Comparison of ENCODE assay signal across 9 mouse cellular contexts in the genomic region with DNA sequence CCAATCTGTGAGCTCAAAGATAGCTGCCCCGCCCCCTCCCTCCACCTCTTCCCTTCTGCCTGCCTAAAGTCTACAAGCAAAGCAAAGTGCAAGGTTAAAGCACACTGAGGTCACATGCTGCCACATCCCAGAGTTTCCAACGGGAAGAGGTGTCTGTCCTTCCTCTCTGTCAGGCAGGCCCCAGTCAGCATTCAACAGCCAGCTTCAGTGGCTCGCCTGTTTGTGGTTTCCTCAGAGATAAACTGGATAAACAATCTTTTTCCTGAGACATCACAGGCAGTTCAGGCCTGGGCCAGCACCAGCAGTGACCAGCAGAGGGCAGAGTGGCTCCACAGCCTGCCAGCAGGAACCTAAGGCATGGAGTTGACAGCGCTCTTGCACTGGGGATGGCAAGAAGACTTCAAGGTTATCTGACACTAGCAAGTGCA. TPM values are rescaled to one million over a fixed set of nuclear protein-coding genes. Genes with fewer than 3 reads are reported as not detected.
DNase-seq lines count a peak whose midpoint lies in the region; ATAC-seq and TF ChIP-seq lines count a peak whose summit lies in the region.
"Had no signal": no experiment of that assay in that cellular context is flagged by ENCODE, and none has a peak within 500 bp of the region (broad histone marks: within the 10 kb centered on the region; RNA-seq: fewer than 3 reads in every experiment).

No protein-coding gene starts in this region.

- ATAC-seq in forebrain, embryonic 11.5 days (replicated peaks; ENCODE audit: low FRiP score), result peak; percentile 65; the same call in 1 of the 2 replicates
- ATAC-seq in heart, embryonic 15.5 days (replicated peaks; ENCODE audit: insufficient number of reproducible peaks, insufficient read depth, low FRiP score, low read depth), result peak; percentile 82
- ATAC-seq in liver, embryonic 13.5 days (ENCODE audit: low read depth), result peak; percentile 90
- ATAC-seq in stomach, embryonic 15.5 days (ENCODE audit: insufficient read depth, low FRiP score, low read depth), result peak; percentile 64; the same call in 1 of the 2 replicates

- DNase-seq in CD4-positive, CD25-positive, alpha-beta regulatory T cell, adult 2 months (ENCODE audit: low read depth, low spot score), result peak; percentile 88
- DNase-seq in brain, embryonic 14.5 days (ENCODE audit: low read depth), result peak; percentile 86
- peak; percentile 84 for DNase-seq in forebrain, embryonic 11.5 days (ENCODE audit: low spot score)
- peak; percentile 89 for DNase-seq in kidney, postnatal 14 days
- DNase-seq in liver, embryonic 13.5 days, result peak; percentile 77
- DNase-seq in neural tube, embryonic 10.5 days (ENCODE audit: extremely low spot score, low spot score), result peak; percentile 72

- TF ChIP-seq POLR2A in brain, embryonic 14.5 days (IDR thresholded peaks at IDR 0.05; ENCODE audit: borderline replicate concordance, extremely low read depth, insufficient read depth, insufficient read length, poor library complexity, severe bottlenecking), result no peak

- H3K4me2 ChIP-seq in forebrain, embryonic 11.5 days (ENCODE audit: low read depth, low read length, severe bottlenecking), result no peak overlapping the region
- H3K4me2 ChIP-seq in heart, embryonic 15.5 days, result no peak overlapping the region
- H3K4me2 ChIP-seq in liver, embryonic 13.5 days, result no peak overlapping the region
- no peak overlapping the region for H3K4me2 ChIP-seq in stomach, embryonic 15.5 days
- H3K4me2 ChIP-seq: embryonic facial prominence, embryonic 12.5 days had no signal

- no peak overlapping the region for H3K9ac ChIP-seq in forebrain, embryonic 11.5 days (ENCODE audit: low read length)
- 0 out of 2 replicates have a peak overlapping the region, but pooled peaks have one; percentile 2 for H3K9ac ChIP-seq in heart, embryonic 15.5 days
- H3K9ac ChIP-seq in liver, embryonic 13.5 days, result no peak overlapping the region
- no peak overlapping the region for H3K9ac ChIP-seq in stomach, embryonic 15.5 days
- H3K9ac ChIP-seq: embryonic facial prominence, embryonic 12.5 days had no signal

- H3K9me3 ChIP-seq in forebrain, embryonic 11.5 days (ENCODE audit: control insufficient read depth, low read length), result no peaks in the 10 kb centered on the region
- no peaks in the 10 kb centered on the region for H3K9me3 ChIP-seq in heart, embryonic 15.5 days (replicated peaks)
- H3K9me3 ChIP-seq in liver, embryonic 13.5 days (replicated peaks), result 0 out of 2 replicates have a peak, but pooled peaks cover 6% of the 10 kb centered on the region
- no peaks in the 10 kb centered on the region for H3K9me3 ChIP-seq in stomach, embryonic 15.5 days
- H3K9me3 ChIP-seq: embryonic facial prominence, embryonic 12.5 days had no signal

- no peak overlapping the region for H3K27ac ChIP-seq in forebrain, embryonic 11.5 days (ENCODE audit: low read depth, low read length)
- peak overlapping the region; percentile 53 for H3K27ac ChIP-seq in heart, embryonic 15.5 days
- 0 out of 2 replicates have a peak overlapping the region, but pooled peaks have one; percentile 10 for H3K27ac ChIP-seq in liver, embryonic 13.5 days
- no peak overlapping the region for H3K27ac ChIP-seq in stomach, embryonic 15.5 days
- H3K27ac ChIP-seq: embryonic facial prominence, embryonic 12.5 days had no signal

- H3K27me3 ChIP-seq in forebrain, embryonic 11.5 days (ENCODE audit: control insufficient read depth, insufficient read depth, low read length), result no peaks in the 10 kb centered on the region
- H3K27me3 ChIP-seq in heart, embryonic 15.5 days, result no peaks in the 10 kb centered on the region
- no peaks in the 10 kb centered on the region for H3K27me3 ChIP-seq in liver, embryonic 13.5 days
- no peaks in the 10 kb centered on the region for H3K27me3 ChIP-seq in stomach, embryonic 15.5 days (replicated peaks)
- H3K27me3 ChIP-seq: embryonic facial prominence, embryonic 12.5 days had no signal

- TF ChIP-seq CTCF in brain, embryonic 14.5 days (IDR thresholded peaks at IDR 0.05; ENCODE audit: borderline replicate concordance, extremely low read depth, insufficient read depth, insufficient read length), result peak; percentile 99

- 24% methylated on average over 4 of the region's 4 CpGs for WGBS in forebrain, embryonic 11.5 days
- WGBS in heart, embryonic 15.5 days, result 4% methylated on average over 4 of the region's 4 CpGs
- 8% methylated on average over 4 of the region's 4 CpGs for WGBS in liver, embryonic 13.5 days (ENCODE audit: insufficient replicate concordance)
- 15% methylated on average over 4 of the region's 4 CpGs for WGBS in stomach, embryonic 15.5 days

- no peak overlapping the region for H3K4me3 ChIP-seq in forebrain, embryonic 11.5 days (ENCODE audit: low read depth, low read length)
- no peak overlapping the region for H3K4me3 ChIP-seq in heart, embryonic 15.5 days
- no peak overlapping the region for H3K4me3 ChIP-seq in liver, embryonic 13.5 days (replicated peaks)
- no peak overlapping the region for H3K4me3 ChIP-seq in stomach, embryonic 15.5 days (replicated peaks)
- H3K4me3 ChIP-seq: embryonic facial prominence, embryonic 12.5 days had no signal

- no peaks in the 10 kb centered on the region for H3K4me1 ChIP-seq in forebrain, embryonic 11.5 days (replicated peaks; ENCODE audit: control insufficient read depth, insufficient read depth, low read length)
- peaks cover 10% of the 10 kb centered on the region for H3K4me1 ChIP-seq in heart, embryonic 15.5 days (replicated peaks)
- peaks cover 35% of the 10 kb centered on the region for H3K4me1 ChIP-seq in liver, embryonic 13.5 days (replicated peaks)
- H3K4me1 ChIP-seq in stomach, embryonic 15.5 days, result peaks cover 5% of the 10 kb centered on the region
- H3K4me1 ChIP-seq: embryonic facial prominence, embryonic 12.5 days had no signal

- H3K36me3 ChIP-seq in forebrain, embryonic 11.5 days (ENCODE audit: control insufficient read depth, insufficient read depth, low read length), result no peaks in the 10 kb centered on the region
- H3K36me3 ChIP-seq in heart, embryonic 15.5 days, result no peaks in the 10 kb centered on the region
- peaks cover 24% of the 10 kb centered on the region for H3K36me3 ChIP-seq in liver, embryonic 13.5 days
- H3K36me3 ChIP-seq in stomach, embryonic 15.5 days, result peaks cover 11% of the 10 kb centered on the region; the same call in 1 of the 2 replicates

RNA-seq across cellular contexts. Expression of gene Limk2, which starts 22.0 kb away (rescaled TPM):
- polyA plus RNA-seq in brain, embryonic 14.5 days (2012; rRNA removed), result 131 and 211 TPM in 2 replicates
- 51.8 and 63.9 TPM in 2 replicates for polyA plus RNA-seq in forebrain, embryonic 11.5 days (2014; fragmentation: Nextera tagmentation; extraction: Ambion mirVana)
- polyA plus RNA-seq in heart, embryonic 15.5 days (2015; fragmentation: Nextera tagmentation; extraction: Ambion mirVana), result 42.3 and 54.6 TPM in 2 replicates
- 8.7 TPM in 2 replicates for polyA plus RNA-seq in liver, embryonic 13.5 days (2015; fragmentation: Nextera tagmentation; extraction: Ambion mirVana)
- polyA plus RNA-seq in stomach, embryonic 15.5 days (2015; fragmentation: Nextera tagmentation; extraction: Ambion mirVana), result 70.5 and 75.9 TPM in 2 replicates

RNA-seq across cellular contexts. Expression of gene Pik3ip1, which starts 56.8 kb away (rescaled TPM):
- 17.0 and 24.6 TPM in 2 replicates for polyA plus RNA-seq in brain, embryonic 14.5 days (2012; rRNA removed)
- polyA plus RNA-seq in forebrain, embryonic 11.5 days (2014; fragmentation: Nextera tagmentation; extraction: Ambion mirVana), result 9.7 and 10.6 TPM in 2 replicates
- polyA plus RNA-seq in heart, embryonic 15.5 days (2015; fragmentation: Nextera tagmentation; extraction: Ambion mirVana), result 35.1 and 36.1 TPM in 2 replicates
- polyA plus RNA-seq in liver, embryonic 13.5 days (2015; fragmentation: Nextera tagmentation; extraction: Ambion mirVana), result 1.1 and 1.5 TPM in 2 replicates
- 10.6 and 12.1 TPM in 2 replicates for polyA plus RNA-seq in stomach, embryonic 15.5 days (2015; fragmentation: Nextera tagmentation; extraction: Ambion mirVana)

Comparison
In these comparisons a context has a peak if more than half of its experiments do, and no peak if none do; other contexts are left out.
1. H3K27ac ChIP-seq: peak in heart, embryonic 15.5 days (single experiment) and liver, embryonic 13.5 days (single experiment); none in forebrain, embryonic 11.5 days (single experiment) and stomach, embryonic 15.5 days (single experiment).
2. Peak in every context shown above with its lines, with median percentiles within 50 percentile points of each other: DNase-seq and ATAC-seq.